Mouse (Mus musculus) embryonic fibroblast, embryonic 13.5 days (primary cell): Measurements from ENCODE around the gene Bcl3.

Experiments
- CTCF ChIP-seq: IDR thresholded peaks from 2 replicates; pipeline ENCODE4 v1.5.1; 2011; ENCODE audit warnings: mild to moderate bottlenecking, control low read depth, low read length, moderate library complexity, borderline replicate concordance; ENCODE audit not compliant: insufficient read depth
- POLR2A ChIP-seq: IDR thresholded peaks from 2 replicates; pipeline ENCODE4 v1.6.1; 2011; ENCODE audit warnings: low read depth, mild to moderate bottlenecking, control low read depth, low read length, moderate library complexity

DNA sequence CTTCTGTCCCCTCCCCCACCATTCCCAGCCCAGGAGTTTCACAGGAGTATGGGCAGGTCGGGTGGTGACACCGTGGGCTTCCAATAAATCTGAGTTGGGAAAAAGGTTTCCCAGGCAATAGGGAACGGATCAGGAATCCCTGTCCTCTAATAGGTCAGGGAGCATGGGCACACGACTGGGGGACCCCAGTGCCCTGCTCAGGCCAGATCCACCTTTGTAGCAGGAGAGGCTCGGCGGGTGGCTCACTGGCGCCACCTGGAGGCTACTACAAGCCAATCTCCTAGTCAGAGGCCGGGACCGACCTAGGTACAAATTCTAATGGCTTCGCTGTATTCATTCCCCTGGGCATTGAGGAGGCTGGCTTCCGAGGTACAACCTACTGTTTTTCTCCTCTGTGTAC is 21.0 kb upstream of the Bcl3 start:
- TF ChIP-seq POLR2A: no peak
- TF ChIP-seq CTCF: peak; percentile 56; the same call in 1 of the 2 replicates
